Mouse (Mus musculus): ENCODE results near the gene Fgfr2. TPM values are rescaled to one million over a fixed set of nuclear protein-coding genes. Genes with fewer than 3 reads are reported as not detected.

Gene Fgfr2
- polyA plus RNA-seq (2012; fragmentation: generic; extraction: Trizol): 1.7 TPM
- long read RNA-seq, experiment 1, partial matches to known transcripts: 0 of 6 reads
- long read RNA-seq, experiment 1, other reads (novel, unspliced or antisense): 6 of 6 reads
- long read RNA-seq, experiment 2, partial matches to known transcripts: 0 of 6 reads
- long read RNA-seq, experiment 2, other reads (novel, unspliced or antisense): 6 of 6 reads

DNA sequence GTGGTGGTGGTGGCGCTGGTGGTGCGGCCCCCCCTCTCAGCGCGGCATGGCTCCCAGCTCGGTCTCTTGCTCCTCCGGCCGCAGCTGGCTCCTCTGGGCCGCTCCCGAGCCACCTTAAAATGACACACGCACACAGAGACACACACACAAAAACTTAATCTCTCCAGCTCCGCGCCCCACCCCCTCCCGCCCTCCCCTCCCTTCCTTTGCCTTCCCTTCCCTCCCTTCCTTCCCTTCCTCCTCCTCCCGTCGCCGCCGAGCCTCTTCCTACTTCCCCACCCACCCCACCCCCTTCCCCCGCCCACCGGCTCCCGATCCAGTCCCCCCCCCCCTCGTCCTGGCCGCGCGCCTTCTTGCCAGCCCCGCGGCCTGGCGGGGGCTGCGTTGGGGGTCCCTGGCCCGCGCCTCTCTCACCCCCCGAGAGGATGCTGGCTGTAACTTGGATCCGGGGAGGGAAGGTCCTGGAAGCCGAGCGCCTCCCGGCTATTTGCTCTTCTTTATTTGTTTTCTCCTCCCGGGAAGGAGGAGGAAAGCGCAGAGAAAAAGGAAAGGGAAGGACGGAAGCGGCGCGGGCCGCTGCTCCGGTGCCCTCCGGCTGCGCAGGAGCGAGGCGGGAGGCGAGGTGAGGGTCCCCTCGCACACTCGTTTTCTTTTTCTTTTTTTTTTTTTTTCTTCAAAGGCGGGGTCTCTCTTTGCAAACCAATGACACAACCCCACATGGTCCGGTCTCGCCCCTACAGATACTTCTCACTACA, at the start of gene Fgfr2:
Gene Fgfr2 (minus strand): TSS at position 107 of the 755 bp plus-strand sequence.
- peak within 1 kb of the TSS; percentile 57 for H3K4me3 ChIP-seq (ENCODE audit: insufficient read depth, poor library complexity, severe bottlenecking)
- no peak for TF ChIP-seq CTCF (IDR thresholded peaks at IDR 0.05; ENCODE audit: control insufficient read depth, insufficient read depth, insufficient read length)
- peaks cover 30% of the 10 kb centered on the region for H3K79me3 ChIP-seq (ENCODE audit: low read depth)
- no peaks in the 10 kb centered on the region for H3K36me3 ChIP-seq (ENCODE audit: control insufficient read depth, insufficient read depth)
- no peaks in the 10 kb centered on the region for H3K27me3 ChIP-seq (ENCODE audit: control insufficient read depth, insufficient read depth, insufficient read length)
- H3ac ChIP-seq (ENCODE audit: control insufficient read depth, insufficient read length, low read depth): peak within 1 kb of the TSS; percentile 98
- H3K79me2 ChIP-seq (ENCODE audit: control insufficient read depth, insufficient read depth): peaks cover 45% of the 10 kb centered on the region

- H3K79me2 ChIP-seq (ENCODE audit: control insufficient read depth, insufficient read depth): no peaks in the 10 kb centered on the region
- no peaks in the 10 kb centered on the region for H3K27me3 ChIP-seq (ENCODE audit: control insufficient read depth, insufficient read depth, insufficient read length)
- H3K4me3 ChIP-seq (ENCODE audit: insufficient read depth, poor library complexity, severe bottlenecking): no peak overlapping the region
- no peaks in the 10 kb centered on the region for H3K79me3 ChIP-seq (ENCODE audit: low read depth)
- TF ChIP-seq CEBPB (IDR thresholded peaks at IDR 0.05; ENCODE audit: low read depth) (no peak), CTCF (IDR thresholded peaks at IDR 0.05; ENCODE audit: control insufficient read depth, insufficient read depth, insufficient read length) (no peak), MYOD1 (IDR thresholded peaks at IDR 0.05; ENCODE audit: control insufficient read depth, insufficient read length, low read depth) (no peak), USF1 (IDR thresholded peaks at IDR 0.05; ENCODE audit: low read depth) (no peak), MYOG (IDR thresholded peaks at IDR 0.05; ENCODE audit: control insufficient read depth, extremely low read depth, insufficient read length) (no peak), MAX (IDR thresholded peaks at IDR 0.05) (no peak), FOSL1 (IDR thresholded peaks at IDR 0.05; ENCODE audit: insufficient read depth, low read length, poor library complexity, severe bottlenecking) (no peak)
- no peaks in the 10 kb centered on the region for H3K36me3 ChIP-seq (ENCODE audit: control insufficient read depth, insufficient read depth)
- H3ac ChIP-seq (ENCODE audit: control insufficient read depth, insufficient read length, low read depth): no peak overlapping the region
These were observed 48.4 kb upstream of the Fgfr2 start for GRCm38 (mm10) chr7:133171403-133172032.

DNA sequence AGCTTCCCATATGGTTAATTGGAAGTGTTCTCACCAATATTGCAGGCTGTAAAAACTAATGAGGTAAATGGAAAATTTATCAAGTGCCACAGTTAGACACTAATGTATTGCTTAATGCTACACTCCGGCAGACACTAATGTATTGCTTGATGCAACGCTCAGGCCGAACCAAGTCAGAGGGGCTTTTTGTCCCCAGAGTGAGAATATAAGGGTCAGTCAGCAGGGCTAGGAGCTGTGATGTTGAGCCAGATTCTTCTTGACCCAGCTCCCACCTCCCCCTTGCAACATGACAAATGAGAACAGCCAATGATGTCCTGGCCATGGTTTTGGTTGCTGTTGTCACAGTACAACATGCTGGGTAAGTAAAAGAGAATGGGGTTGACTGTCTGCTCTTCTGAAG, 45.8 kb upstream of the Fgfr2 start:
- TF ChIP-seq CEBPB (IDR thresholded peaks at IDR 0.05; ENCODE audit: low read depth) (no peak), MYOD1 (IDR thresholded peaks at IDR 0.05; ENCODE audit: control insufficient read depth, insufficient read length, low read depth) (no peak), CTCF (IDR thresholded peaks at IDR 0.05; ENCODE audit: control insufficient read depth, insufficient read depth, insufficient read length) (no peak), MYOG (IDR thresholded peaks at IDR 0.05; ENCODE audit: control insufficient read depth, extremely low read depth, insufficient read length) (no peak), FOSL1 (IDR thresholded peaks at IDR 0.05; ENCODE audit: insufficient read depth, low read length, poor library complexity, severe bottlenecking) (no peak)
- Histone ChIP-seq H3K79me3 (ENCODE audit: low read depth) (no peaks in the 10 kb centered on the region), H3ac (ENCODE audit: control insufficient read depth, insufficient read length, low read depth) (no peak overlapping the region), H3K4me3 (ENCODE audit: insufficient read depth, poor library complexity, severe bottlenecking) (no peak overlapping the region), H3K36me3 (ENCODE audit: control insufficient read depth, insufficient read depth) (no peaks in the 10 kb centered on the region), H3K27me3 (ENCODE audit: control insufficient read depth, insufficient read depth, insufficient read length) (no peaks in the 10 kb centered on the region), H3K79me2 (ENCODE audit: control insufficient read depth, insufficient read depth) (no peaks in the 10 kb centered on the region)

DNA sequence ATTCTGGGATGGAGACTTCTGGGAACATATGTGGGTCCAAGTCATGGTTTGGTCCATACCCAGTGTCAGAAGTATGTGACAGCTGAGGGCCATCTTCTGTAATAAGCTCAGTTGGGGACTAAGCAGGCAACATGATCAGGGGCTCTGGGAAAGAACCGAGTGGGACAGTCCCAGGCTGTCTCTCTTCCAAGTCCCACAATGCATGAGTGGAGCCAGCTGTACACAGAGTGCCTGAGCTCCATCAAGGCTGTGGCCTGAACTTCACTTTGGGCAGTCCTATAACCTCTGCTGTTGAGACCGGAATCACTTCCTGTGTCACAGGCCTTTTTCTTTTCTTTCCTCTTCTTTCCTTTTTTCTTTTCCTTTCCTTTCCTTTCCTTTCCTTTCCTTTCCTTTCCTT, 44.8 kb upstream of the Fgfr2 start:
- Histone ChIP-seq H3ac (ENCODE audit: control insufficient read depth, insufficient read length, low read depth) (no peak overlapping the region), H3K4me3 (ENCODE audit: insufficient read depth, poor library complexity, severe bottlenecking) (no peak overlapping the region)

DNA sequence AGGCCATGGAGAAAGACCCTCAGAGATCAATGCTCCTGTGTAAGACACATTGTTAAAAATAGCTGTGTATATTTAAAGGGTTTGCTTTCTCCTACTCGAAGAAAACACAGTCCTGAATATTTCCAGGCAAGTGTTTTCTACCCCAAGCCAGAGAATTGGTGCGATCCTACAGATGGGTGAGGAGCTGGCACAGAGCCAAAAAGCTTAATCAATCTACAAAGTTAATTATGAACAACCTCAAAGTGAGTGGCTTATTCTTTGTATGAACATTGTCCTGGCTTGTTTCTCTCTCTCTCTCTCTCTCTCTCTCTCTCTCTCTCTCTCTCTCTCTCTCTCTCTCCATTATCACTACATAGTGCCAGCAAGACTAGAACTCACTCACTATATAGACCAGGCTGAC, 41.6 kb upstream of the Fgfr2 start:
- TF ChIP-seq MYOG (IDR thresholded peaks at IDR 0.05; ENCODE audit: control insufficient read depth, extremely low read depth, insufficient read length) (no peak), MAX (IDR thresholded peaks at IDR 0.05) (no peak), MYOD1 (IDR thresholded peaks at IDR 0.05; ENCODE audit: control insufficient read depth, insufficient read length, low read depth) (no peak), FOSL1 (IDR thresholded peaks at IDR 0.05; ENCODE audit: insufficient read depth, low read length, poor library complexity, severe bottlenecking) (no peak), CEBPB (IDR thresholded peaks at IDR 0.05; ENCODE audit: low read depth) (no peak), USF1 (IDR thresholded peaks at IDR 0.05; ENCODE audit: low read depth) (no peak), CTCF (IDR thresholded peaks at IDR 0.05; ENCODE audit: control insufficient read depth, insufficient read depth, insufficient read length) (no peak)
- Histone ChIP-seq H3K4me3 (ENCODE audit: insufficient read depth, poor library complexity, severe bottlenecking) (no peak overlapping the region), H3ac (ENCODE audit: control insufficient read depth, insufficient read length, low read depth) (no peak overlapping the region), H3K79me3 (ENCODE audit: low read depth) (no peaks in the 10 kb centered on the region), H3K27me3 (ENCODE audit: control insufficient read depth, insufficient read depth, insufficient read length) (no peaks in the 10 kb centered on the region), H3K36me3 (ENCODE audit: control insufficient read depth, insufficient read depth) (no peaks in the 10 kb centered on the region), H3K79me2 (ENCODE audit: control insufficient read depth, insufficient read depth) (no peaks in the 10 kb centered on the region)

More for the DNA sequence above, 44.8 kb upstream of the Fgfr2 start:
- Histone ChIP-seq H3K79me2 (ENCODE audit: control insufficient read depth, insufficient read depth) (no peaks in the 10 kb centered on the region), H3K27me3 (ENCODE audit: control insufficient read depth, insufficient read depth, insufficient read length) (no peaks in the 10 kb centered on the region), H3K79me3 (ENCODE audit: low read depth) (no peaks in the 10 kb centered on the region), H3K36me3 (ENCODE audit: control insufficient read depth, insufficient read depth) (no peaks in the 10 kb centered on the region)
- TF ChIP-seq MYOD1 (IDR thresholded peaks at IDR 0.05; ENCODE audit: control insufficient read depth, insufficient read length, low read depth): no peak
- no peak for TF ChIP-seq MYOG (IDR thresholded peaks at IDR 0.05; ENCODE audit: control insufficient read depth, extremely low read depth, insufficient read length)
- no peak for TF ChIP-seq CEBPB (IDR thresholded peaks at IDR 0.05; ENCODE audit: low read depth)
- TF ChIP-seq USF1 (IDR thresholded peaks at IDR 0.05; ENCODE audit: low read depth): no peak
- no peak for TF ChIP-seq FOSL1 (IDR thresholded peaks at IDR 0.05; ENCODE audit: insufficient read depth, low read length, poor library complexity, severe bottlenecking)
- TF ChIP-seq MAX (IDR thresholded peaks at IDR 0.05): no peak
- TF ChIP-seq CTCF (IDR thresholded peaks at IDR 0.05; ENCODE audit: control insufficient read depth, insufficient read depth, insufficient read length): no peak
